Mouse (Mus musculus) hindbrain, embryonic 12.5 days (tissue): ENCODE data around the gene Dut. TPM values are rescaled to one million over a fixed set of nuclear protein-coding genes. Genes with fewer than 3 reads are reported as not detected.

Experiments
- ATAC-seq: fragments of 200-750 bp; cut with Nextera tagmentation; 2 replicates; pipeline ENCODE4 v1.8.0; 2017; ENCODE audit warnings: moderate TSS enrichment; ENCODE audit not compliant: low FRiP score
- H3K27ac ChIP-seq: fragments of 300-500 bp; sonication (generic); 2 replicates; pipeline ENCODE4 v1.5.1; 2016; ENCODE audit warnings: mild to moderate bottlenecking
- H3K27me3 ChIP-seq: fragments of 300-500 bp; sonication (generic); 2 replicates; pipeline ENCODE4 v1.6.1; 2016; ENCODE audit warnings: mild to moderate bottlenecking
- H3K36me3 ChIP-seq: fragments of 300-500 bp; sonication (generic); 2 replicates; pipeline ENCODE4 v1.6.1; 2016; ENCODE audit warnings: mild to moderate bottlenecking
- H3K4me1 ChIP-seq: fragments of 300-500 bp; sonication (generic); 2 replicates; pipeline ENCODE4 v1.6.1; 2016
- H3K4me2 ChIP-seq: fragments of 300-500 bp; sonication (generic); replicated peaks from 2 replicates; pipeline ENCODE4 v1.6.1; 2016; ENCODE audit warnings: mild to moderate bottlenecking
- H3K4me3 ChIP-seq: fragments of 300-500 bp; sonication (generic); 2 replicates; pipeline ENCODE4 v1.5.1; 2016; ENCODE audit warnings: mild to moderate bottlenecking
- H3K9ac ChIP-seq: fragments of 300-500 bp; sonication (generic); 2 replicates; pipeline ENCODE4 v1.6.1; 2016; ENCODE audit warnings: mild to moderate bottlenecking, moderate library complexity
- H3K9me3 ChIP-seq: fragments of 300-500 bp; sonication (generic); replicated peaks from 2 replicates; pipeline ENCODE4 v1.6.1; 2016; ENCODE audit warnings: mild to moderate bottlenecking
- WGBS: fragments of 180-500 bp; shearing (Covaris S2); methylation state at CpG from one replicate; pipeline ENCODE4 v1.1.7; 2016; 5-methylcytosine and 5-hydroxymethylcytosine counted together
- polyA plus RNA-seq: library from polyadenylated mRNA; unstranded; fragments of >200 nt; fragmentation: Nextera tagmentation; extraction: Ambion mirVana; gene quantifications from 2 replicates; pipeline ENCODE4 v1.2.1, GENCODE M21; 2016

Gene Dut
- polyA plus RNA-seq, 1 experiment from 2014 or later: 107 TPM

DNA sequence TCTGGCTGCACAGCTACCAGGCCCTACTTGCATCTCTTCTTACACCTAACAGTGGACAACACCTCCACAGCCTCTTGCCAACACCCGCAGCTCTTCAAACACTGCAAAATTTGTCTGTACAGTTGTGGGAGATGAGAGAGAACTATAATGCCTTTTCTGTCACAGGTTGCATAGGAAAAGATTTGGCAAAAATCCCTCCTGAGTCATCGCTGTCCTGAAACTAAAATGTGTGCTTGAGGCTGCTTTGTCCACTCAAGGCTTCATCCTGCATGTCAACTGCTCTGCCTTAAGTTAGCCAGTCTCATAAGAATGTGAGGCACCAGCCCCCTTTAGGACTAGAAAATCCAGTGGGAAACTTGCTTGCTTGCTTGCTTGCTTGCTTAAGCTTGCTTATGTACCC, 12.9 kb upstream of the Dut start:
- H3K9me3 ChIP-seq: no peaks in the 10 kb centered on the region
- H3K36me3 ChIP-seq: no peaks in the 10 kb centered on the region
- no peaks in the 10 kb centered on the region for H3K4me1 ChIP-seq
- no peak overlapping the region for H3K4me3 ChIP-seq
- H3K9ac ChIP-seq: no peak overlapping the region
- H3K27ac ChIP-seq: no peak overlapping the region
- no peaks in the 10 kb centered on the region for H3K27me3 ChIP-seq
- no peak for ATAC-seq
- WGBS: 91% methylated on average over 2 of the region's 2 CpGs
- no peak overlapping the region for H3K4me2 ChIP-seq

DNA sequence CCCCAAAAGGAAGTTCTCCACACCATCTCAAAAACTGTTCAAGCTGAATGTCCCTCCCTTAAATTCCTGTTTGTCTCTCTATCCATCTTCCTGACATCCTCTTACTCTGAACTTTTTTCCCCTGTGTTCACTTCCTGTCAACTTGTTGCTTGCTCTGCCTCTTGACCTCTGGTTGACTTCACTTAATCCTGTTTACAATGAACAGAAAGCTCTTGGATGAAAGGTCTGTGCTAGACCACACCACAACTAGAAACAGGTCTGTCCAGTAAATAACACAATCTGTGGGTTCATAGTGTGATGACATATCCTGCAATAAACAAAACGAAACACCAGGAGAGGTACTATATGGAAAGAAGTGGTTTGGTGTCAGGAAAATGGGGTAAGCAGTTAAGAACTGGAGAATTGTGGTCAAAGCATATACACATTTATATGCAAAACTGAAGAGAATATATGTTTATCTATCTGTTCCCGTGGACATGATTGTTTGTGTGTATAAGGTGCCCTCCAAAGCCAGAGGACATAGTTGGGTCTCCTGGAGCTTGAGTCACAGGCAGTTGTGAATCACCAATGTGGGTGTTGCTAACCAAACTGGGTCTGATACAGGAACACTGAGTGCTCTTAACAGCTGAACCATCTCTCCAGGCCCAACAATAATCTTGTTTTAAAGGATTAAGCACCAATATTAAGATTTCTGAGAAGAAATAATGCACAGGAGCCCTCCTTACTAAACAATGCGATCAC, 1.3 kb upstream of the Dut start:
- Histone ChIP-seq H3K9me3 (no peaks in the 10 kb centered on the region), H3K9ac (no peak overlapping the region), H3K36me3 (0 out of 2 replicates have a peak, but pooled peaks cover 3% of the 10 kb centered on the region), H3K4me2 (no peak overlapping the region), H3K4me3 (no peak overlapping the region), H3K27me3 (no peaks in the 10 kb centered on the region), H3K4me1 (peaks cover 14% of the 10 kb centered on the region), H3K27ac (no peak overlapping the region)
- ATAC-seq: no peak
- WGBS: 89% methylated on average over 3 of the region's 3 CpGs

DNA sequence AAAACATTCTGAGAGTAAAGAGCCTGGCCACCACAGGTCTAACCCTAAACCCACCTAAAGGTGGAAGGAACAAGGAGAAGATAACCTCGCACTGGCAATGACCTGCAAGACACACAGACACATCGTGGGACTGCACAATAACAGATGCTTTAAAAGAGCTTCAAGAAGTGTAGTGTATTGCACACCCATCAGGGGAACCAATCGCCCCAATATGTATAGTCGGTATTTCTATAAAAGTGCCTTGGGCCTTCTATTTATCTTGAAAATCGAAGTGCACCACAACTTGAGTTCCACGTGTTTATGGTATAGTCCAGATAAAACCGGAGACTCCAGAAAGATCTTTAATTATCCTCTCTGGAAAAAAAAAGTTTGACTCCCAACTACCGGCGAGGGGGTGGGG, 321 bp upstream of the Dut start:
- Histone ChIP-seq H3K36me3 (0 out of 2 replicates have a peak, but pooled peaks cover 3% of the 10 kb centered on the region), H3K4me3 (peak overlapping the region; percentile 70), H3K9ac (peak overlapping the region; percentile 84), H3K27me3 (no peaks in the 10 kb centered on the region), H3K4me1 (peaks cover 14% of the 10 kb centered on the region), H3K4me2 (peak overlapping the region; percentile 69), H3K9me3 (no peaks in the 10 kb centered on the region), H3K27ac (peak overlapping the region; percentile 89)
- 23% methylated on average over 9 of the region's 9 CpGs for WGBS
- ATAC-seq: peak; percentile 2; the same call in 1 of the 2 replicates

GRCm38 (mm10) chr2:125247962-125248235, 909 bp downstream of the Dut start:
- 0 out of 2 replicates have a peak, but pooled peaks cover 3% of the 10 kb centered on the region for H3K36me3 ChIP-seq
- no peaks in the 10 kb centered on the region for H3K9me3 ChIP-seq
- peaks cover 14% of the 10 kb centered on the region for H3K4me1 ChIP-seq
- WGBS: under 1% methylated on average over 9 of the region's 9 CpGs
- H3K4me3 ChIP-seq: peak overlapping the region; percentile 70
- H3K4me2 ChIP-seq: peak overlapping the region; percentile 69
- peak overlapping the region; percentile 89 for H3K27ac ChIP-seq
- H3K9ac ChIP-seq: peak overlapping the region; percentile 84
- no peak for ATAC-seq
- no peaks in the 10 kb centered on the region for H3K27me3 ChIP-seq

- 0 out of 2 replicates have a peak, but pooled peaks cover 3% of the 10 kb centered on the region for H3K36me3 ChIP-seq
- no peak for ATAC-seq
- peak overlapping the region; percentile 69 for H3K4me2 ChIP-seq
- no peaks in the 10 kb centered on the region for H3K9me3 ChIP-seq
- H3K9ac ChIP-seq: peak overlapping the region; percentile 84
- peaks cover 14% of the 10 kb centered on the region for H3K4me1 ChIP-seq
- no peaks in the 10 kb centered on the region for H3K27me3 ChIP-seq
- H3K4me3 ChIP-seq: peak overlapping the region; percentile 70
- no peak overlapping the region; the same call in 1 of the 2 replicates for H3K27ac ChIP-seq
- 4% methylated on average over 8 of the region's 8 CpGs for WGBS
Observed at GRCm38 (mm10) chr2:125248256-125248655, 1.3 kb downstream of the Dut start.

DNA sequence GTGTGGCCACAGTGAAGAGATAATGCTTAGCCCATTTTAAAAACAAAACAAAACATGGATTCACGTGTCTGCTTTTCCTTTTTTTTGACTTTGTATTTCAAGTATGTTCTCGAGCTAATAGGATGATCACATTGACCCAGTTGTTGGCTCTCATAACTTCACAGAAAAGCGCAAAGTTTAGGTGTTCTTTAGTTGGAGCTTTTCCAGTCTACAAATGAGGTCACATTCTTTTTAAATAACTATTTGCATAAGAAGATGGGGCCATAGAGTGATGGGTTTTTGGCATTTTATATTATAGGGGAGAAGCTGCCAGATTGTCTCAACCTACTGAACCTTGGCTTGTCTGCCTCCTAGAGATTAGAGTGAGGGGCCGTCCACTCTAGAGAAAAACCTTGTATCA, 2.3 kb downstream of the Dut start:
- H3K9ac ChIP-seq: no peak overlapping the region
- H3K9me3 ChIP-seq: no peaks in the 10 kb centered on the region
- ATAC-seq: no peak
- peaks cover 13% of the 10 kb centered on the region for H3K36me3 ChIP-seq
- peak overlapping the region; percentile 69; the same call in 1 of the 2 replicates for H3K4me2 ChIP-seq
- H3K27me3 ChIP-seq: no peaks in the 10 kb centered on the region
- H3K4me3 ChIP-seq: no peak overlapping the region
- no peak overlapping the region for H3K27ac ChIP-seq
- 84% methylated on average over 4 of the region's 4 CpGs for WGBS
- H3K4me1 ChIP-seq: peaks cover 14% of the 10 kb centered on the region

- H3K9ac ChIP-seq: no peak overlapping the region
- ATAC-seq: no peak
- peaks cover 14% of the 10 kb centered on the region for H3K4me1 ChIP-seq
- no peaks in the 10 kb centered on the region for H3K27me3 ChIP-seq
- H3K36me3 ChIP-seq: peaks cover 18% of the 10 kb centered on the region
- no peak overlapping the region for H3K4me3 ChIP-seq
- 93% methylated on average over 4 of the region's 4 CpGs for WGBS
- H3K9me3 ChIP-seq: no peaks in the 10 kb centered on the region
- H3K27ac ChIP-seq: no peak overlapping the region
- no peak overlapping the region for H3K4me2 ChIP-seq
Observed at GRCm38 (mm10) chr2:125249874-125250273, 2.9 kb downstream of the Dut start.

- no peak overlapping the region for H3K9ac ChIP-seq
- 89% methylated on average over 4 of the region's 4 CpGs for WGBS
- H3K27me3 ChIP-seq: no peaks in the 10 kb centered on the region
- no peak overlapping the region for H3K4me2 ChIP-seq
- H3K4me1 ChIP-seq: peaks cover 7% of the 10 kb centered on the region
- H3K4me3 ChIP-seq: no peak overlapping the region
- no peak for ATAC-seq
- no peak overlapping the region for H3K27ac ChIP-seq
- peaks cover 28% of the 10 kb centered on the region for H3K36me3 ChIP-seq
- no peaks in the 10 kb centered on the region for H3K9me3 ChIP-seq
Observed at GRCm38 (mm10) chr2:125251781-125252180, 4.8 kb downstream of the Dut start.

GRCm38 (mm10) chr2:125252275-125252674, 5.3 kb downstream of the Dut start:
- Histone ChIP-seq H3K4me3 (no peak overlapping the region), H3K36me3 (peaks cover 33% of the 10 kb centered on the region), H3K27me3 (no peaks in the 10 kb centered on the region), H3K9me3 (no peaks in the 10 kb centered on the region), H3K4me1 (peaks cover 7% of the 10 kb centered on the region), H3K9ac (no peak overlapping the region), H3K27ac (no peak overlapping the region), H3K4me2 (no peak overlapping the region)
- 63% methylated on average over 2 of the region's 2 CpGs for WGBS
- no peak for ATAC-seq

DNA sequence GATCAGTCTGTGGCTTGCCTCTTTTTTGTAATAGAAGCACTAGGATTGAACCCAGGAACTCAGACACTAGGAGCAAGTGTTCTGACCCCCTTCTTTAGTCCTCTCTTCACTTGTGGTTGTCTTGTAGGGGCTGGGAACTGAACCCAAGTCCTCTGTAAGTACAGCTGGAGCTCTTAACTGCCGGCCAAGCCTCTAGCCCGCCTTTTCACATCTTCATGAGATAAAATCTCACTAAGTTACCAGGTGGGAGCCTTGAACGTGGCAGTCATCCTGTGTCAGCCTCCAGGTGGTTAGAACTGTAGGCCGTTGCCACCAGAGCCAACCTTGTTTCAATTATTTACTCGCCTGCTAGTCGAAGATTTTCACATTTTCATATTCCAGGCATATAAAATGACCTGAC, 6.7 kb downstream of the Dut start:
- Histone ChIP-seq H3K4me2 (no peak overlapping the region), H3K27ac (no peak overlapping the region), H3K9ac (no peak overlapping the region), H3K4me1 (0 out of 2 replicates have a peak, but pooled peaks cover 2% of the 10 kb centered on the region), H3K36me3 (peaks cover 44% of the 10 kb centered on the region), H3K9me3 (no peaks in the 10 kb centered on the region), H3K27me3 (no peaks in the 10 kb centered on the region), H3K4me3 (no peak overlapping the region)
- ATAC-seq: no peak
- 96% methylated on average over 6 of the region's 6 CpGs for WGBS

GRCm38 (mm10) chr2:125254630-125255029, 7.6 kb downstream of the Dut start:
- no peak overlapping the region for H3K9ac ChIP-seq
- H3K4me1 ChIP-seq: no peaks in the 10 kb centered on the region
- H3K27me3 ChIP-seq: no peaks in the 10 kb centered on the region
- no peak for ATAC-seq
- peaks cover 47% of the 10 kb centered on the region for H3K36me3 ChIP-seq
- H3K9me3 ChIP-seq: no peaks in the 10 kb centered on the region
- 92% methylated on average over 3 of the region's 3 CpGs for WGBS
- no peak overlapping the region for H3K4me2 ChIP-seq
- no peak overlapping the region for H3K27ac ChIP-seq
- no peak overlapping the region for H3K4me3 ChIP-seq

- Histone ChIP-seq H3K36me3 (peaks cover 44% of the 10 kb centered on the region), H3K27me3 (no peaks in the 10 kb centered on the region), H3K27ac (no peak overlapping the region), H3K9ac (no peak overlapping the region), H3K4me2 (no peak overlapping the region), H3K4me1 (no peaks in the 10 kb centered on the region), H3K4me3 (no peak overlapping the region), H3K9me3 (no peaks in the 10 kb centered on the region)
- no peak for ATAC-seq
- 83% methylated on average over 3 of the region's 3 CpGs for WGBS
Observed at GRCm38 (mm10) chr2:125255886-125256285, 8.9 kb downstream of the Dut start.
